Mouse (Mus musculus): ENCODE results near the gene Ushbp1. TPM values are rescaled to one million over a fixed set of nuclear protein-coding genes. Genes with fewer than 3 reads are reported as not detected.

The Ushbp1 gene
- polyA plus RNA-seq, 1 experiment = 38.5 TPM

- no peak for DNase-seq
- H3K36me3 ChIP-seq (ENCODE audit: control insufficient read depth, insufficient read depth, low read length) = no peaks in the 10 kb centered on the region
- no peaks in the 10 kb centered on the region for H3K27me3 ChIP-seq (replicated peaks; ENCODE audit: control insufficient read depth, insufficient read depth, low read length)
- 73% methylated on average over 10 of the region's 10 CpGs for WGBS
- peak overlapping the region; percentile 75 for H3K27ac ChIP-seq (ENCODE audit: insufficient read depth, low read depth, low read length)
- peak overlapping the region; percentile 59 for H3K4me3 ChIP-seq (ENCODE audit: insufficient read depth, low read depth, low read length)
- TF ChIP-seq CTCF (conservative IDR thresholded peaks at IDR 0.05; ENCODE audit: insufficient read depth, insufficient read length, low read depth, low read length) = no peak
- no peak for TF ChIP-seq POLR2A (IDR thresholded peaks at IDR 0.05; ENCODE audit: low read depth, low read length)
- peaks cover 5% of the 10 kb centered on the region; the same call in 1 of the 2 replicates for H3K4me1 ChIP-seq (ENCODE audit: control insufficient read depth, insufficient read depth, low read length)
These were observed 531 bp downstream of the Ushbp1 start for GRCm38 (mm10) chr8:71395071-71395470.

- Histone ChIP-seq H3K27me3 (replicated peaks; ENCODE audit: control insufficient read depth, insufficient read depth, low read length) (no peaks in the 10 kb centered on the region), H3K4me3 (ENCODE audit: insufficient read depth, low read depth, low read length) (peak overlapping the region; percentile 59), H3K27ac (ENCODE audit: insufficient read depth, low read depth, low read length) (peak overlapping the region; percentile 75; the same call in 1 of the 2 replicates), H3K4me1 (ENCODE audit: control insufficient read depth, insufficient read depth, low read length) (peaks cover 5% of the 10 kb centered on the region; the same call in 1 of the 2 replicates), H3K36me3 (ENCODE audit: control insufficient read depth, insufficient read depth, low read length) (no peaks in the 10 kb centered on the region)
- TF ChIP-seq POLR2A (IDR thresholded peaks at IDR 0.05; ENCODE audit: low read depth, low read length) (no peak), CTCF (conservative IDR thresholded peaks at IDR 0.05; ENCODE audit: insufficient read depth, insufficient read length, low read depth, low read length) (no peak)
- DNase-seq = no peak
- 82% methylated on average over 7 of the region's 7 CpGs for WGBS
These were observed 1.1 kb downstream of the Ushbp1 start for GRCm38 (mm10) chr8:71394481-71394880.

DNA sequence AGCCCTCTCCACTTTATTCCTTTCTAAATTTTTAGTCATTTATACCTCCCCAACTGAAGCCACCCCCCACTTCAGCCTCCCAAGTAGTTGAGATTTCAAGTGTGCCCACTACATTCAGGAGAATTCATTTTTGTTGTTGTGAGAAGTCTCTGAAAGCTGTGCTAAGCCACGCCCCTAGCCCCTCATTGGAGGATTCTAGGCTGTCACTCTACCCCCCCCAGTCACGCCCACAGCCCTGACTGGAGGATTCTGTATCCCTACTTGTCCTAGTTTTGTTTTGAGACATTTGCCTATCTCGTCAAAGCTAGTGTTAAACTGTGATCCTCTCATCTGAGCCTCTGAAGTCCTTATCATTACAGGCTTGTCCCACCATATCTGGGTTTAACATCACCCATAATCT, 2.7 kb downstream of the Ushbp1 start:
- H3K27me3 ChIP-seq (replicated peaks; ENCODE audit: control insufficient read depth, insufficient read depth, low read length) = no peaks in the 10 kb centered on the region
- H3K4me1 ChIP-seq (ENCODE audit: control insufficient read depth, insufficient read depth, low read length) = peaks cover 4% of the 10 kb centered on the region; the same call in 1 of the 2 replicates
- H3K36me3 ChIP-seq (ENCODE audit: control insufficient read depth, insufficient read depth, low read length) = no peaks in the 10 kb centered on the region
- H3K27ac ChIP-seq (ENCODE audit: insufficient read depth, low read depth, low read length) = no peak overlapping the region
- TF ChIP-seq CTCF (conservative IDR thresholded peaks at IDR 0.05; ENCODE audit: insufficient read depth, insufficient read length, low read depth, low read length) (no peak), POLR2A (IDR thresholded peaks at IDR 0.05; ENCODE audit: low read depth, low read length) (no peak)
- peak; percentile 57 for DNase-seq
- WGBS = 28% methylated on average over 3 of the region's 3 CpGs
- peak overlapping the region; percentile 10; the same call in 1 of the 2 replicates for H3K4me3 ChIP-seq (ENCODE audit: insufficient read depth, low read depth, low read length)

GRCm38 (mm10) chr8:71392391-71392790, 3.2 kb downstream of the Ushbp1 start:
- no peak overlapping the region for H3K4me3 ChIP-seq (ENCODE audit: insufficient read depth, low read depth, low read length)
- DNase-seq = no peak
- 81% methylated on average over 5 of the region's 5 CpGs for WGBS
- no peaks in the 10 kb centered on the region for H3K36me3 ChIP-seq (ENCODE audit: control insufficient read depth, insufficient read depth, low read length)
- TF ChIP-seq CTCF (conservative IDR thresholded peaks at IDR 0.05; ENCODE audit: insufficient read depth, insufficient read length, low read depth, low read length) (no peak), POLR2A (IDR thresholded peaks at IDR 0.05; ENCODE audit: low read depth, low read length) (no peak)
- H3K27me3 ChIP-seq (replicated peaks; ENCODE audit: control insufficient read depth, insufficient read depth, low read length) = no peaks in the 10 kb centered on the region
- peaks cover 3% of the 10 kb centered on the region; the same call in 1 of the 2 replicates for H3K4me1 ChIP-seq (ENCODE audit: control insufficient read depth, insufficient read depth, low read length)
- no peak overlapping the region for H3K27ac ChIP-seq (ENCODE audit: insufficient read depth, low read depth, low read length)

GRCm38 (mm10) chr8:71391696-71392095, 3.9 kb downstream of the Ushbp1 start:
- DNase-seq = no peak
- Histone ChIP-seq H3K36me3 (ENCODE audit: control insufficient read depth, insufficient read depth, low read length) (no peaks in the 10 kb centered on the region), H3K27me3 (replicated peaks; ENCODE audit: control insufficient read depth, insufficient read depth, low read length) (no peaks in the 10 kb centered on the region), H3K27ac (ENCODE audit: insufficient read depth, low read depth, low read length) (no peak overlapping the region), H3K4me1 (ENCODE audit: control insufficient read depth, insufficient read depth, low read length) (peaks cover 3% of the 10 kb centered on the region; the same call in 1 of the 2 replicates), H3K4me3 (ENCODE audit: insufficient read depth, low read depth, low read length) (no peak overlapping the region)
- TF ChIP-seq POLR2A (IDR thresholded peaks at IDR 0.05; ENCODE audit: low read depth, low read length) (no peak), CTCF (conservative IDR thresholded peaks at IDR 0.05; ENCODE audit: insufficient read depth, insufficient read length, low read depth, low read length) (no peak)
- WGBS = 92% methylated on average over 2 of the region's 2 CpGs

GRCm38 (mm10) chr8:71388267-71388666, 7.3 kb downstream of the Ushbp1 start:
- H3K36me3 ChIP-seq (ENCODE audit: control insufficient read depth, insufficient read depth, low read length) = no peaks in the 10 kb centered on the region
- 62% methylated on average over 1 of the region's 1 CpGs for WGBS
- peak overlapping the region; percentile 43; the same call in 1 of the 2 replicates for H3K27ac ChIP-seq (ENCODE audit: insufficient read depth, low read depth, low read length)

GRCm38 (mm10) chr8:71385212-71385835, 10.3 kb downstream of the Ushbp1 start:
- no peaks in the 10 kb centered on the region for H3K36me3 ChIP-seq (ENCODE audit: control insufficient read depth, insufficient read depth, low read length)

More at GRCm38 (mm10) chr8:71388267-71388666, 7.3 kb downstream of the Ushbp1 start:
- Histone ChIP-seq H3K4me3 (ENCODE audit: insufficient read depth, low read depth, low read length) (no peak overlapping the region), H3K27me3 (replicated peaks; ENCODE audit: control insufficient read depth, insufficient read depth, low read length) (no peaks in the 10 kb centered on the region), H3K4me1 (ENCODE audit: control insufficient read depth, insufficient read depth, low read length) (peaks cover 8% of the 10 kb centered on the region)
- DNase-seq = peak; percentile 64
- TF ChIP-seq CTCF (conservative IDR thresholded peaks at IDR 0.05; ENCODE audit: insufficient read depth, insufficient read length, low read depth, low read length) = no peak

More at GRCm38 (mm10) chr8:71385212-71385835, 10.3 kb downstream of the Ushbp1 start:
- Histone ChIP-seq H3K4me1 (ENCODE audit: control insufficient read depth, insufficient read depth, low read length) (peaks cover 17% of the 10 kb centered on the region), H3K27ac (ENCODE audit: insufficient read depth, low read depth, low read length) (no peak overlapping the region), H3K27me3 (replicated peaks; ENCODE audit: control insufficient read depth, insufficient read depth, low read length) (no peaks in the 10 kb centered on the region), H3K4me3 (ENCODE audit: insufficient read depth, low read depth, low read length) (no peak overlapping the region)
- WGBS = 89% methylated on average over 12 of the region's 12 CpGs
- peak; percentile 30 for DNase-seq
- TF ChIP-seq POLR2A (IDR thresholded peaks at IDR 0.05; ENCODE audit: low read depth, low read length) = no peak
- peak; percentile 29; the same call in 1 of the 2 replicates for TF ChIP-seq CTCF (conservative IDR thresholded peaks at IDR 0.05; ENCODE audit: insufficient read depth, insufficient read length, low read depth, low read length)

Measured in kidney, adult 2 months (tissue).